Mouse (Mus musculus): Measurements from ENCODE around the gene Ear1. TPM values are rescaled to one million over a fixed set of nuclear protein-coding genes. Genes with fewer than 3 reads are reported as not detected.
A peak's percentile ranks its signal among the peaks of the same experiment; 100 is the strongest.
"Not testable (repeated sequence)": the region's sequence is repeated elsewhere in the genome, so short reads cannot be mapped to it uniquely, and the experiment has no call there.

Gene Ear1
- polyA plus RNA-seq, 1 experiment from 2014 or later: 12.5 TPM

DNA sequence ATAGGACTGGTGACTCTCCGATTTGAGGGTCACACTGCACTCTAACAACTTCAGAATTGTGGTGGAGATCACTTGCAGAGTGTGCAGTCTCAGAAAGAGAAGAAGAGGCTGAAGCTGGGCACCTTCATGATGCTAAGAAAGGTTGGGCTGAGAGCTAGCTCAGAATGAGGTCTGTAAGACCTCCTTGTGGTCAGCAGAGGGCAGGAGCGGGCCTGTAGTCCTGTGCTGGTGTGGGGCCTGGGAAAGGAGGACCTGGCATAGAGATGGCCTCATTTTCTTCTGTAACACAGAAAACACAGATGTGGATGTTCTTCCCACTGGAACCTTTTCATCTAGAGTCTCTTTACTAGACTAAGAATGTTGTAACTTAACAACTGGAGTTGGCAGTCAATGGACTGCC lies 2.5 kb upstream of the Ear1 start:
- not testable (repeated sequence) for ATAC-seq; H3K4me2 ChIP-seq (replicated peaks; ENCODE audit: low read depth, low read length); H3K4me1 ChIP-seq (ENCODE audit: insufficient read depth, low read depth, low read length); H3K27me3 ChIP-seq (replicated peaks; ENCODE audit: insufficient read depth, low read length); H3K27ac ChIP-seq (ENCODE audit: low read length); H3K9ac ChIP-seq (replicated peaks; ENCODE audit: low read depth); H3K9me3 ChIP-seq (ENCODE audit: low read length); H3K36me3 ChIP-seq (ENCODE audit: insufficient read depth, low read length); DNase-seq (ENCODE audit: low spot score); H3K4me3 ChIP-seq (ENCODE audit: low read depth, low read length)
- WGBS: 62% methylated on average over 1 of the region's 2 CpGs

DNA sequence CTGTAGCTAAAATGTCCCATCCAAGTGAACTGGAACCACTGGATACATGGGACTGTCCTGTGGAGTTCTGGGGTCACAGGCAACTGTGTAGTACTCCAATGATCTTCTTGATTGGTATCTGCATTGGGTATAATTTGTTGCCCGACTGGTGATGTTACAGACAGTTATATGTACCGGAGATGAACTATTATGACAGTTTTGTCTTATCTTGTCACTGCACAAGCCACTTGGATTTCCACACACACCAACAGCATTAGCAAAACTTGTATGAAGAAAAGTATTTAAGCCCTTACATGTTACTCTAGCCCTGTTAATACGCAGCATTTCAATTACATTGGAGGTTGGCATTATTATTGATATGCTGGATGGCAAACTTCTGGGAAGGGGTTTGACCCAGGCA lies 455 bp downstream of the Ear1 start:
- not testable (repeated sequence) for H3K4me1 ChIP-seq (ENCODE audit: insufficient read depth, low read depth, low read length); DNase-seq (ENCODE audit: low spot score); H3K9me3 ChIP-seq (ENCODE audit: low read length); H3K4me2 ChIP-seq (replicated peaks; ENCODE audit: low read depth, low read length); H3K27ac ChIP-seq (ENCODE audit: low read length); ATAC-seq; H3K36me3 ChIP-seq (ENCODE audit: insufficient read depth, low read length); H3K27me3 ChIP-seq (replicated peaks; ENCODE audit: insufficient read depth, low read length); H3K4me3 ChIP-seq (ENCODE audit: low read depth, low read length); H3K9ac ChIP-seq (replicated peaks; ENCODE audit: low read depth)
- 71% methylated on average over 3 of the region's 3 CpGs for WGBS

DNA sequence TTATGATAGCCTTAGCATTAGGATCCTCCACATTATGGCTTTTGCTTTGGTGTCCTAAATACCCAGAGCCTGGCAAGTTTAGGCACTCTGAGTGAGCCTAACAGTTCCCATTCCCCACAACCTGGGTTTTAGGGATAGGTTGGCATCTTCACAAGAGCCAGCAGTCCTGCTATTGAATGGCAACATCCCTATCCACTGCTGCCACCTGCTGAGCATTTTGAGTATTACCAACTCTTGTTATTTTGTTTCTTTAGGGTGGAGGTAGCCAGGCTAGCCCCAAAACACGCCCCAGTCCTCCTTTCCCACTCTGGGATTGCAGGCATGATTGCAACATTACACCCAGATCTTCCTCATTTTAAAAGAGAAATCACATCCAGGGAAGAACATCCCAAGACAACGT lies 14.8 kb downstream of the Ear1 start:
- WGBS: 22% methylated on average over 2 of the region's 2 CpGs
- not testable (repeated sequence) for H3K27me3 ChIP-seq (replicated peaks; ENCODE audit: insufficient read depth, low read length); H3K4me1 ChIP-seq (ENCODE audit: insufficient read depth, low read depth, low read length); H3K9me3 ChIP-seq (ENCODE audit: low read length); ATAC-seq; H3K9ac ChIP-seq (replicated peaks; ENCODE audit: low read depth); H3K4me2 ChIP-seq (replicated peaks; ENCODE audit: low read depth, low read length); H3K27ac ChIP-seq (ENCODE audit: low read length); H3K4me3 ChIP-seq (ENCODE audit: low read depth, low read length); H3K36me3 ChIP-seq (ENCODE audit: insufficient read depth, low read length)
- DNase-seq (ENCODE audit: low spot score): peak; percentile 11
- peak; percentile 62 for TF ChIP-seq CTCF (IDR thresholded peaks at IDR 0.05)

DNA sequence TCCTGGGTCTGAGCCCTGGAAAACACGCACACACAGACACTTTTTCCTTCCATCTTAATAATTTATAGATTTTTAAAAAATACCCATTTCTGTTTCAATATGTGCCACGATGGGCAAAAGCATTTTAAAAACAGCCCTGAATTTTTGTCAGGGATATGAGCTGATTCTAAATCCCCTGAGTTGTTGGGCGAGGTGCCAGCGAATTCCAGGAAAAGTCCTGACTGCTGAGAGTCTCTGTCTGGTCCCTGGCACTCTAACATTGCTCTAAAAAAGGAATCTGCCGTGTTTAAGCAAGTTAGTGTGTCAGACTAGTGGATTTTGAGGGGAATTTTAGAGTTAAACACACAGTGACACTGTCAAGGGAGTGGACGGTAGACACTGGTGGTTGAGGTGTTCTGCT lies 15.9 kb downstream of the Ear1 start:
- H3K9ac ChIP-seq (replicated peaks; ENCODE audit: low read depth); H3K9me3 ChIP-seq (ENCODE audit: low read length); H3K27me3 ChIP-seq (replicated peaks; ENCODE audit: insufficient read depth, low read length); H3K4me2 ChIP-seq (replicated peaks; ENCODE audit: low read depth, low read length); H3K4me3 ChIP-seq (ENCODE audit: low read depth, low read length); DNase-seq (ENCODE audit: low spot score); H3K27ac ChIP-seq (ENCODE audit: low read length); ATAC-seq; H3K36me3 ChIP-seq (ENCODE audit: insufficient read depth, low read length); H3K4me1 ChIP-seq (ENCODE audit: insufficient read depth, low read depth, low read length): not testable (repeated sequence)
- 31% methylated on average over 4 of the region's 6 CpGs for WGBS

DNA sequence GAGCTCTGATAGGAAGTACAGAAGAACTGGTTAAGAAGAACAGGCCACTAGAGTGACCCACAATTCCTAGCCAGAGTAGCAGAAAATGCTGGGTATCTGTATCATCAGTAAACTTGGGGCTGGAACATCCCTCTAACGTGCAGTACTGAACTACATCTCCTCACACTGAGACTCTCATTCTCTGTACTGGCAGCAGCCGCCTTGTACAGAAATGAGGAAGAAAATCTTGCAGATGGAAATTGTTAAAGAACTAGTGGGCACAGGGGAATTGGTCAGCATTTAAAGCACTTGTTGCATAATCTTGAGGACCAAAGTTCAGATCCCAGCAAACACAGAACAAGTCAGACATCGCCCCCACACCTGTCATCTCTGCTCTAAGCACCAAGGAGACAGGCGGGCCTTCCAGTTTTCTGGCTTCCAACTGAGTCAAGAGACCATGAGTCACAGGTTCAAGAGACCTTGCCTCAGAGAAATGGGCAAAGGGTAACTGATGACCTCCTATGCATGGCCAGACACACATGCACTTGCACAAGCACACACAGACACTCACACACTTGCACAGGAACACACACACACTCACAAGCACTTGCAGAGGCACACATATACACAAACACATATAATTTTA lies 31.3 kb downstream of the Ear1 start:
- not testable (repeated sequence) for H3K27me3 ChIP-seq (replicated peaks; ENCODE audit: insufficient read depth, low read length); ATAC-seq; H3K4me2 ChIP-seq (replicated peaks; ENCODE audit: low read depth, low read length); H3K36me3 ChIP-seq (ENCODE audit: insufficient read depth, low read length); H3K4me3 ChIP-seq (ENCODE audit: low read depth, low read length); H3K27ac ChIP-seq (ENCODE audit: low read length); H3K9ac ChIP-seq (replicated peaks; ENCODE audit: low read depth); H3K9me3 ChIP-seq (ENCODE audit: low read length); H3K4me1 ChIP-seq (ENCODE audit: insufficient read depth, low read depth, low read length); DNase-seq (ENCODE audit: low spot score)
- 62% methylated on average over 4 of the region's 4 CpGs for WGBS

- WGBS: no CpG with 5 or more reads among the region's 1 CpGs
- ATAC-seq; H3K27me3 ChIP-seq (replicated peaks; ENCODE audit: insufficient read depth, low read length); H3K9ac ChIP-seq (replicated peaks; ENCODE audit: low read depth); H3K27ac ChIP-seq (ENCODE audit: low read length); H3K4me3 ChIP-seq (ENCODE audit: low read depth, low read length); H3K36me3 ChIP-seq (ENCODE audit: insufficient read depth, low read length); H3K4me2 ChIP-seq (replicated peaks; ENCODE audit: low read depth, low read length); H3K4me1 ChIP-seq (ENCODE audit: insufficient read depth, low read depth, low read length); DNase-seq (ENCODE audit: low spot score); H3K9me3 ChIP-seq (ENCODE audit: low read length): not testable (repeated sequence)
Measured at GRCm38 (mm10) chr14:43840976-43841375, 34.3 kb downstream of the Ear1 start.

- ATAC-seq; H3K36me3 ChIP-seq (ENCODE audit: insufficient read depth, low read length); H3K4me2 ChIP-seq (replicated peaks; ENCODE audit: low read depth, low read length); H3K9ac ChIP-seq (replicated peaks; ENCODE audit: low read depth); H3K4me3 ChIP-seq (ENCODE audit: low read depth, low read length); H3K27ac ChIP-seq (ENCODE audit: low read length); H3K4me1 ChIP-seq (ENCODE audit: insufficient read depth, low read depth, low read length); H3K9me3 ChIP-seq (ENCODE audit: low read length); H3K27me3 ChIP-seq (replicated peaks; ENCODE audit: insufficient read depth, low read length); DNase-seq (ENCODE audit: low spot score): not testable (repeated sequence)
- 83% methylated on average over 2 of the region's 2 CpGs for WGBS
Measured at GRCm38 (mm10) chr14:43835366-43835765, 40.0 kb downstream of the Ear1 start.

DNA sequence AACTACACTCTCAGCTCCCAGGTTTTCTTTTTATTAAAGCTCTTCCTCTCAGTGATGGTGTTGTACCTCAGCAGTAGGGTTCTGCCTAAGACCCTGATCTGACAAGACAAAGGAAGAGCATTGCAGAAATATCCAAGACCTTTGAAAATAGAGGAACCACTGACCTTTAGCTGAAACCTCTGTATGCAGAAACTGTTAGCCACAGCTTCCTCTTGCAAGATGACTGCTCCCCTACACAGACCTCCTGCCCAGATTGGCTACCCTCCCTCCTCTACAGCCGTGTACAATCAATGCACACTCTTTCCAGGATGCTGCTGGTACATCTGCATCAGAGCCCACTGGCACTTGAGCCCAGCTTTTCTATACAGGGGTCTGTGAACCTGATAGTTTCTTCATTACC lies 44.9 kb downstream of the Ear1 start:
- not testable (repeated sequence) for H3K4me3 ChIP-seq (ENCODE audit: low read depth, low read length); ATAC-seq; H3K4me2 ChIP-seq (replicated peaks; ENCODE audit: low read depth, low read length); H3K9ac ChIP-seq (replicated peaks; ENCODE audit: low read depth); H3K27ac ChIP-seq (ENCODE audit: low read length); H3K36me3 ChIP-seq (ENCODE audit: insufficient read depth, low read length); H3K27me3 ChIP-seq (replicated peaks; ENCODE audit: insufficient read depth, low read length); H3K9me3 ChIP-seq (ENCODE audit: low read length); DNase-seq (ENCODE audit: low spot score); H3K4me1 ChIP-seq (ENCODE audit: insufficient read depth, low read depth, low read length)
- WGBS: 55% methylated on average over 1 of the region's 1 CpGs

DNA sequence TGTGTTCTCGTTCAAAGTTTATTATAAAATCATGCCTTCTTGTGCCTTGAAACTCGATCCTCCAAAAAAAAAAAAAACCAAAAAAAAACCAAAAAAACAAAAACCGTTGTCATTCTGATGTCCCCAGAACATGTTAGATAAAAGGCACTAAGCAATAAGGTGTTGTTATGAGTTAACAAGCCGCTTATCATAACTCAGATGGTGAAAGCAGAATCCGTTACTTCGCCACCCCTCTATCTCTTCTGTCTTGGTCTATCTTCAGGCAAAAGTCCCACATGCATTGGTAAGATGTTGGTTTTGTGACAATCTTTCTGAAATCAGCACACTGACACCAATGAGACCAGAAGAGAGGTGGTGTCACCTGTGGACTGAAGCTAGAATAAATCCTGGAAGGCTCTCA lies 51.1 kb downstream of the Ear1 start:
- H3K4me3 ChIP-seq (ENCODE audit: low read depth, low read length); DNase-seq (ENCODE audit: low spot score); H3K4me1 ChIP-seq (ENCODE audit: insufficient read depth, low read depth, low read length); H3K36me3 ChIP-seq (ENCODE audit: insufficient read depth, low read length); H3K27ac ChIP-seq (ENCODE audit: low read length); H3K9ac ChIP-seq (replicated peaks; ENCODE audit: low read depth); ATAC-seq; H3K27me3 ChIP-seq (replicated peaks; ENCODE audit: insufficient read depth, low read length); H3K4me2 ChIP-seq (replicated peaks; ENCODE audit: low read depth, low read length); H3K9me3 ChIP-seq (ENCODE audit: low read length): not testable (repeated sequence)
- WGBS: 82% methylated on average over 6 of the region's 6 CpGs

DNA sequence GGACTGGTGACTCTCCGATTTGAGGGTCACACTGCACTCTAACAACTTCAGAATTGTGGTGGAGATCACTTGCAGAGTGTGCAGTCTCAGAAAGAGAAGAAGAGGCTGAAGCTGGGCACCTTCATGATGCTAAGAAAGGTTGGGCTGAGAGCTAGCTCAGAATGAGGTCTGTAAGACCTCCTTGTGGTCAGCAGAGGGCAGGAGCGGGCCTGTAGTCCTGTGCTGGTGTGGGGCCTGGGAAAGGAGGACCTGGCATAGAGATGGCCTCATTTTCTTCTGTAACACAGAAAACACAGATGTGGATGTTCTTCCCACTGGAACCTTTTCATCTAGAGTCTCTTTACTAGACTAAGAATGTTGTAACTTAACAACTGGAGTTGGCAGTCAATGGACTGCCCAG lies 53.4 kb downstream of the Ear1 start:
- not testable (repeated sequence) for H3K4me2 ChIP-seq (replicated peaks; ENCODE audit: low read depth, low read length); H3K9ac ChIP-seq (replicated peaks; ENCODE audit: low read depth); H3K4me1 ChIP-seq (ENCODE audit: insufficient read depth, low read depth, low read length); H3K9me3 ChIP-seq (ENCODE audit: low read length); DNase-seq (ENCODE audit: low spot score); H3K27ac ChIP-seq (ENCODE audit: low read length); H3K36me3 ChIP-seq (ENCODE audit: insufficient read depth, low read length); ATAC-seq; H3K27me3 ChIP-seq (replicated peaks; ENCODE audit: insufficient read depth, low read length); H3K4me3 ChIP-seq (ENCODE audit: low read depth, low read length)
- WGBS: 53% methylated on average over 1 of the region's 2 CpGs
